Mouse (Mus musculus): Measurements from ENCODE around the gene Pimreg.

DNA sequence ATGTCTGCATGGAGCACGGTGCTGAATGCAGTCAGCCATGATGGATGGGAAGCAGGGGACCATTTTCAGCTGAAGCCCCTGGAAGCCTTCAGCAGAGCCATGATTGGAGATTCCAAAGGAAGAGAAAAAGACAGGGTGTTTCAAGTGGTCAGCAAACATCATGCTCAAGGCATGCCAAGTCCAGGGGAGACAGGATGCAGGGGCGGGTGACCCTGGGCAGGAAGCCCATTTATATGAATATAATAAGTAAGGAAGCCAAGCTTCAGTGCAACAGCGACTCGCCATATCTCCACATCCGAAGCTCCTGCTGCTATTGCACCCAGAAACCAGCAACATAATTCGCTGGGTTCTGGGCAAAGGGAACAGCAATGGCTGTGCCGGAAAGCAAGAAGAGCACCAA lies 52.6 kb downstream of the Pimreg start:
- TF ChIP-seq CTCF (IDR thresholded peaks at IDR 0.05; ENCODE audit: control insufficient read depth, insufficient read depth, insufficient read length) (no peak), USF1 (IDR thresholded peaks at IDR 0.05; ENCODE audit: low read depth) (no peak), MYOG (IDR thresholded peaks at IDR 0.05; ENCODE audit: control insufficient read depth, extremely low read depth, insufficient read length) (no peak), CEBPB (IDR thresholded peaks at IDR 0.05; ENCODE audit: low read depth) (no peak)
